Mouse (Mus musculus) forebrain, embryonic 11.5 days (tissue): ENCODE results near the gene Adm2. TPM values are rescaled to one million over a fixed set of nuclear protein-coding genes. Genes with fewer than 3 reads are reported as not detected.

Source experiments
- ATAC-seq: fragments of 200-750 bp; cut with Nextera tagmentation; replicated peaks from 2 replicates; pipeline ENCODE4 v1.8.0; 2017; ENCODE audit warnings: moderate TSS enrichment; ENCODE audit not compliant: low FRiP score
- DNase-seq: peaks from one replicate; pipeline ENCODE4 v3.0.0-alpha.2; 2017; ENCODE audit warnings: low spot score
- H3K27ac ChIP-seq: fragments of 300-500 bp; sonication (generic); 2 replicates; pipeline ENCODE4 v1.5.1; 2014; ENCODE audit warnings: low read depth, low read length
- H3K27me3 ChIP-seq: fragments of 300-500 bp; sonication (generic); 2 replicates; pipeline ENCODE4 v1.6.1; 2014; ENCODE audit warnings: mild to moderate bottlenecking, low read length, mixed read lengths; ENCODE audit not compliant: control insufficient read depth, insufficient read depth
- H3K36me3 ChIP-seq: fragments of 300-500 bp; sonication (generic); 2 replicates; pipeline ENCODE4 v1.6.1; 2014; ENCODE audit warnings: mild to moderate bottlenecking, low read length, moderate library complexity, mixed read lengths; ENCODE audit not compliant: control insufficient read depth, insufficient read depth
- H3K4me1 ChIP-seq: fragments of 300-500 bp; sonication (generic); replicated peaks from 2 replicates; pipeline ENCODE4 v1.6.1; 2014; ENCODE audit warnings: low read length, mixed read lengths; ENCODE audit not compliant: control insufficient read depth, insufficient read depth
- H3K4me2 ChIP-seq: fragments of 300-500 bp; sonication (generic); 2 replicates; pipeline ENCODE4 v1.6.1; 2014; ENCODE audit warnings: low read depth, mild to moderate bottlenecking, low read length, moderate library complexity, mixed read lengths; ENCODE audit not compliant: severe bottlenecking
- H3K4me3 ChIP-seq: fragments of 300-500 bp; sonication (generic); 2 replicates; pipeline ENCODE4 v1.5.1; 2014; ENCODE audit warnings: low read depth, low read length
- H3K9ac ChIP-seq: fragments of 300-500 bp; sonication (generic); 2 replicates; pipeline ENCODE4 v1.6.1; 2014; ENCODE audit warnings: low read length
- H3K9me3 ChIP-seq: fragments of 300-500 bp; sonication (generic); 2 replicates; pipeline ENCODE4 v1.6.1; 2016; ENCODE audit warnings: low read length, mixed read lengths; ENCODE audit not compliant: control insufficient read depth
- WGBS: fragments of 180-500 bp; shearing (Covaris S2); extraction: QIAGEN DNeasy Blood & Tissue Kit; methylation state at CpG from one replicate; pipeline ENCODE4 v1.1.7; 2014; 5-methylcytosine and 5-hydroxymethylcytosine counted together
- polyA plus RNA-seq: library from polyadenylated mRNA; unstranded; fragments of >200 nt; fragmentation: Nextera tagmentation; extraction: Ambion mirVana; gene quantifications from 2 replicates; pipeline ENCODE4 v1.2.1, GENCODE M21; 2014

Adm2 gene
- polyA plus RNA-seq, 1 experiment from 2014 or later, result 0.15 TPM

- H3K9ac ChIP-seq, result peak overlapping the region; percentile 88
- no peak overlapping the region; the same call in 1 of the 2 replicates for H3K27ac ChIP-seq
- WGBS, result under 1% methylated on average over 58 of the region's 58 CpGs
- no peaks in the 10 kb centered on the region for H3K36me3 ChIP-seq
- no peaks in the 10 kb centered on the region for H3K27me3 ChIP-seq
- H3K9me3 ChIP-seq, result no peaks in the 10 kb centered on the region
- ATAC-seq, result peak; percentile 9
- H3K4me3 ChIP-seq, result peak overlapping the region; percentile 92
- H3K4me2 ChIP-seq, result peak overlapping the region; percentile 92
- DNase-seq, result peak; percentile 66
- H3K4me1 ChIP-seq, result peaks cover 11% of the 10 kb centered on the region; the same call in 1 of the 2 replicates
Observed at GRCm38 (mm10) chr15:89314511-89315189, 7.9 kb upstream of the Adm2 start.

- peaks cover 11% of the 10 kb centered on the region; the same call in 1 of the 2 replicates for H3K4me1 ChIP-seq
- peak; percentile 98 for DNase-seq
- H3K36me3 ChIP-seq, result no peaks in the 10 kb centered on the region
- WGBS, result under 1% methylated on average over 37 of the region's 37 CpGs
- ATAC-seq, result peak; percentile 99
- peak within 1 kb of the TSS; percentile 92 for H3K4me3 ChIP-seq
- no peaks in the 10 kb centered on the region for H3K27me3 ChIP-seq
- H3K9ac ChIP-seq, result peak within 1 kb of the TSS; percentile 88
- no peaks in the 10 kb centered on the region for H3K9me3 ChIP-seq
- H3K4me2 ChIP-seq, result peak within 1 kb of the TSS; percentile 92
- H3K27ac ChIP-seq, result no peak within 1 kb of the TSS; the same call in 1 of the 2 replicates
Observed at GRCm38 (mm10) chr15:89315190-89315731, 7.3 kb upstream of the Adm2 start, which contains the start of gene Sbf1. TSS of gene Sbf1 (minus strand) at chr15:89315311.

GRCm38 (mm10) chr15:89316146-89316545, 6.4 kb upstream of the Adm2 start:
- Histone ChIP-seq H3K27ac (no peak overlapping the region), H3K36me3 (no peaks in the 10 kb centered on the region), H3K27me3 (no peaks in the 10 kb centered on the region), H3K9ac (no peak overlapping the region), H3K9me3 (no peaks in the 10 kb centered on the region), H3K4me2 (no peak overlapping the region), H3K4me1 (peaks cover 11% of the 10 kb centered on the region; the same call in 1 of the 2 replicates), H3K4me3 (no peak overlapping the region)
- 65% methylated on average over 11 of the region's 11 CpGs for WGBS
- ATAC-seq (no peak), DNase-seq (no peak)

- 0 out of 2 replicates have a peak, but pooled peaks cover 2% of the 10 kb centered on the region for H3K4me1 ChIP-seq
- H3K27ac ChIP-seq, result no peak overlapping the region
- DNase-seq, result no peak
- H3K9ac ChIP-seq, result no peak overlapping the region
- 81% methylated on average over 8 of the region's 8 CpGs for WGBS
- H3K27me3 ChIP-seq, result peaks cover 2% of the 10 kb centered on the region; the same call in 1 of the 2 replicates
- H3K4me3 ChIP-seq, result no peak overlapping the region
- H3K4me2 ChIP-seq, result no peak overlapping the region
- no peaks in the 10 kb centered on the region for H3K9me3 ChIP-seq
- H3K36me3 ChIP-seq, result no peaks in the 10 kb centered on the region
- no peak for ATAC-seq
Observed at GRCm38 (mm10) chr15:89321264-89321663, 1.3 kb upstream of the Adm2 start.

- Histone ChIP-seq H3K4me3 (no peak overlapping the region), H3K4me1 (0 out of 2 replicates have a peak, but pooled peaks cover 2% of the 10 kb centered on the region), H3K9ac (no peak overlapping the region), H3K36me3 (no peaks in the 10 kb centered on the region), H3K4me2 (no peak overlapping the region), H3K27ac (no peak overlapping the region), H3K9me3 (no peaks in the 10 kb centered on the region), H3K27me3 (peaks cover 2% of the 10 kb centered on the region; the same call in 1 of the 2 replicates)
- 90% methylated on average over 4 of the region's 4 CpGs for WGBS
- DNase-seq (no peak), ATAC-seq (no peak)
Observed at GRCm38 (mm10) chr15:89323656-89324055, 1.1 kb downstream of the Adm2 start.

- 76% methylated on average over 5 of the region's 5 CpGs for WGBS
- Histone ChIP-seq H3K4me1 (0 out of 2 replicates have a peak, but pooled peaks cover 2% of the 10 kb centered on the region), H3K4me3 (no peak overlapping the region), H3K9me3 (no peaks in the 10 kb centered on the region), H3K27me3 (peaks cover 2% of the 10 kb centered on the region; the same call in 1 of the 2 replicates), H3K9ac (no peak overlapping the region), H3K4me2 (no peak overlapping the region), H3K27ac (no peak overlapping the region), H3K36me3 (no peaks in the 10 kb centered on the region)
- ATAC-seq (no peak), DNase-seq (no peak)
Observed at GRCm38 (mm10) chr15:89326441-89326840, 3.9 kb downstream of the Adm2 start.

- ATAC-seq, result no peak
- DNase-seq, result no peak
- H3K27me3 ChIP-seq, result no peaks in the 10 kb centered on the region
- H3K4me3 ChIP-seq, result no peak within 1 kb of the TSS
- no peaks in the 10 kb centered on the region for H3K9me3 ChIP-seq
- H3K4me1 ChIP-seq, result no peaks in the 10 kb centered on the region
- no peaks in the 10 kb centered on the region for H3K36me3 ChIP-seq
- no peak within 1 kb of the TSS for H3K27ac ChIP-seq
- H3K9ac ChIP-seq, result no peak within 1 kb of the TSS
- 87% methylated on average over 7 of the region's 7 CpGs for WGBS
- H3K4me2 ChIP-seq, result no peak within 1 kb of the TSS
Observed at GRCm38 (mm10) chr15:89334271-89334670, 11.8 kb downstream of the Adm2 start, which contains the start of gene Miox. TSS of gene Miox (plus strand) at chr15:89334398.

- ATAC-seq, result no peak
- DNase-seq, result no peak
- 84% methylated on average over 17 of the region's 17 CpGs for WGBS
Observed at GRCm38 (mm10) chr15:89334774-89335537, 12.4 kb downstream of the Adm2 start.

More at GRCm38 (mm10) chr15:89334774-89335537, 12.4 kb downstream of the Adm2 start:
- no peak overlapping the region for H3K4me3 ChIP-seq
- H3K4me1 ChIP-seq, result no peaks in the 10 kb centered on the region
- H3K27ac ChIP-seq, result no peak overlapping the region
- H3K4me2 ChIP-seq, result no peak overlapping the region
- H3K9me3 ChIP-seq, result no peaks in the 10 kb centered on the region
- H3K9ac ChIP-seq, result no peak overlapping the region
- no peaks in the 10 kb centered on the region for H3K36me3 ChIP-seq
- H3K27me3 ChIP-seq, result no peaks in the 10 kb centered on the region
